Mouse (Mus musculus) heart, embryonic 12.5 days (tissue): ENCODE measurements at regions not wholly inside any gene's neighbourhood (a gene's known extent, or its start where the extent isn't known, plus 50 kb on each side); places are given as distances from the start of the nearest gene placed in this dataset.
"Not testable (repeated sequence)": the region's sequence is repeated elsewhere in the genome, so short reads cannot be mapped to it uniquely, and the experiment has no call there.

ENCODE experiments used
- ATAC-seq: fragments of 200-750 bp; cut with Nextera tagmentation; 2 replicates; pipeline ENCODE4 v1.8.0; 2017; ENCODE audit warnings: moderate TSS enrichment, moderate library complexity; ENCODE audit not compliant: insufficient number of reproducible peaks, low FRiP score
- H3K27ac ChIP-seq: fragments of 300-500 bp; sonication (generic); 2 replicates; pipeline ENCODE4 v1.5.1; 2016; ENCODE audit warnings: mild to moderate bottlenecking, moderate library complexity; ENCODE audit not compliant: poor library complexity, severe bottlenecking
- H3K27me3 ChIP-seq: fragments of 300-500 bp; sonication (generic); replicated peaks from 2 replicates; pipeline ENCODE4 v1.6.1; 2016; ENCODE audit warnings: mild to moderate bottlenecking, moderate library complexity
- H3K36me3 ChIP-seq: fragments of 300-500 bp; sonication (generic); 2 replicates; pipeline ENCODE4 v1.6.1; 2016; ENCODE audit warnings: mild to moderate bottlenecking, moderate library complexity
- H3K4me1 ChIP-seq: fragments of 300-500 bp; sonication (generic); replicated peaks from 2 replicates; pipeline ENCODE4 v1.6.1; 2016; ENCODE audit warnings: mild to moderate bottlenecking
- H3K4me2 ChIP-seq: fragments of 300-500 bp; sonication (generic); 2 replicates; pipeline ENCODE4 v1.6.1; 2016; ENCODE audit warnings: mild to moderate bottlenecking, moderate library complexity
- H3K4me3 ChIP-seq: fragments of 300-500 bp; sonication (generic); 2 replicates; pipeline ENCODE4 v1.5.1; 2016; ENCODE audit warnings: mild to moderate bottlenecking
- H3K9ac ChIP-seq: fragments of 300-500 bp; sonication (generic); 2 replicates; pipeline ENCODE4 v1.6.1; 2016; ENCODE audit warnings: mild to moderate bottlenecking, moderate library complexity
- H3K9me3 ChIP-seq: fragments of 300-500 bp; sonication (generic); replicated peaks from 2 replicates; pipeline ENCODE4 v1.6.1; 2016; ENCODE audit warnings: mild to moderate bottlenecking, moderate library complexity
- WGBS: fragments of 180-500 bp; shearing (Covaris S2); methylation state at CpG from one replicate; pipeline ENCODE4 v1.1.7; 2016; 5-methylcytosine and 5-hydroxymethylcytosine counted together

GRCm38 (mm10) chr4:21464456-21464855 lies 221.3 kb downstream of the Prdm13 start:
- H3K4me1 ChIP-seq, result no peaks in the 10 kb centered on the region
- no peaks in the 10 kb centered on the region for H3K9me3 ChIP-seq
- no peak for ATAC-seq
- H3K4me2 ChIP-seq, result no peak overlapping the region
- no peaks in the 10 kb centered on the region for H3K36me3 ChIP-seq
- 70% methylated on average over 2 of the region's 2 CpGs for WGBS
- H3K4me3 ChIP-seq, result no peak overlapping the region
- H3K9ac ChIP-seq, result no peak overlapping the region
- H3K27ac ChIP-seq, result no peak overlapping the region
- H3K27me3 ChIP-seq, result no peaks in the 10 kb centered on the region

GRCm38 (mm10) chr4:21441274-21441673 lies 244.5 kb downstream of the Prdm13 start:
- Histone ChIP-seq H3K4me1 (no peaks in the 10 kb centered on the region), H3K27me3 (no peaks in the 10 kb centered on the region), H3K4me2 (no peak overlapping the region), H3K9ac (no peak overlapping the region), H3K36me3 (no peaks in the 10 kb centered on the region), H3K4me3 (no peak overlapping the region), H3K9me3 (no peaks in the 10 kb centered on the region), H3K27ac (no peak overlapping the region)
- no peak; the same call in 1 of the 2 replicates for ATAC-seq

- no peak overlapping the region for H3K4me3 ChIP-seq
- H3K9ac ChIP-seq, result no peak overlapping the region
- no peaks in the 10 kb centered on the region for H3K9me3 ChIP-seq
- no peak overlapping the region for H3K27ac ChIP-seq
- no peaks in the 10 kb centered on the region for H3K4me1 ChIP-seq
- WGBS, result 22% methylated on average over 2 of the region's 2 CpGs
- H3K36me3 ChIP-seq, result no peaks in the 10 kb centered on the region
- H3K27me3 ChIP-seq, result no peaks in the 10 kb centered on the region
- no peak for ATAC-seq
- H3K4me2 ChIP-seq, result no peak overlapping the region
Observed at GRCm38 (mm10) chr4:21436710-21437109, 249.1 kb downstream of the Prdm13 start.

- H3K9me3 ChIP-seq, result no peaks in the 10 kb centered on the region
- no peak overlapping the region for H3K4me3 ChIP-seq
- H3K27me3 ChIP-seq, result no peaks in the 10 kb centered on the region
- no peaks in the 10 kb centered on the region for H3K36me3 ChIP-seq
- H3K9ac ChIP-seq, result no peak overlapping the region
- H3K27ac ChIP-seq, result no peak overlapping the region
- no peaks in the 10 kb centered on the region for H3K4me1 ChIP-seq
- H3K4me2 ChIP-seq, result no peak overlapping the region
- ATAC-seq, result no peak
Observed at GRCm38 (mm10) chr4:21407850-21408249, 277.9 kb downstream of the Prdm13 start.

GRCm38 (mm10) chr4:21369314-21369713 lies 316.4 kb downstream of the Prdm13 start:
- ATAC-seq, result no peak

GRCm38 (mm10) chr4:21368234-21369021 lies 317.3 kb downstream of the Prdm13 start:
- Histone ChIP-seq H3K4me3 (no peak overlapping the region), H3K27me3 (no peaks in the 10 kb centered on the region), H3K9me3 (no peaks in the 10 kb centered on the region), H3K36me3 (no peaks in the 10 kb centered on the region), H3K4me1 (no peaks in the 10 kb centered on the region), H3K27ac (no peak overlapping the region), H3K9ac (no peak overlapping the region), H3K4me2 (no peak overlapping the region)
- 60% methylated on average over 11 of the region's 11 CpGs for WGBS
- no peak for ATAC-seq

More at GRCm38 (mm10) chr4:21369314-21369713, 316.4 kb downstream of the Prdm13 start:
- H3K36me3 ChIP-seq, result no peaks in the 10 kb centered on the region
- no peaks in the 10 kb centered on the region for H3K27me3 ChIP-seq
- WGBS, result 77% methylated on average over 1 of the region's 1 CpGs
- no peak overlapping the region for H3K27ac ChIP-seq
- H3K9ac ChIP-seq, result no peak overlapping the region
- H3K9me3 ChIP-seq, result no peaks in the 10 kb centered on the region
- no peaks in the 10 kb centered on the region for H3K4me1 ChIP-seq
- no peak overlapping the region for H3K4me2 ChIP-seq
- H3K4me3 ChIP-seq, result no peak overlapping the region

GRCm38 (mm10) chr4:21321769-21322168 lies 364.0 kb downstream of the Prdm13 start:
- 51% methylated on average over 1 of the region's 1 CpGs for WGBS
- H3K4me3 ChIP-seq, result no peak overlapping the region
- no peak overlapping the region for H3K4me2 ChIP-seq
- H3K36me3 ChIP-seq, result no peaks in the 10 kb centered on the region
- no peaks in the 10 kb centered on the region for H3K4me1 ChIP-seq
- ATAC-seq, result no peak
- H3K27me3 ChIP-seq, result no peaks in the 10 kb centered on the region
- peaks cover 4% of the 10 kb centered on the region; the same call in 1 of the 2 replicates for H3K9me3 ChIP-seq
- no peak overlapping the region for H3K27ac ChIP-seq
- no peak overlapping the region for H3K9ac ChIP-seq

GRCm38 (mm10) chr4:21309239-21309638 lies 376.5 kb downstream of the Prdm13 start:
- H3K9me3 ChIP-seq, H3K27ac ChIP-seq, H3K27me3 ChIP-seq, H3K9ac ChIP-seq, H3K36me3 ChIP-seq, ATAC-seq, H3K4me1 ChIP-seq, H3K4me3 ChIP-seq, H3K4me2 ChIP-seq: not testable (repeated sequence)
- WGBS, result 70% methylated on average over 2 of the region's 2 CpGs

- 76% methylated on average over 3 of the region's 3 CpGs for WGBS
- no peak for ATAC-seq
- no peaks in the 10 kb centered on the region for H3K36me3 ChIP-seq
- no peak overlapping the region for H3K9ac ChIP-seq
- H3K27me3 ChIP-seq, result no peaks in the 10 kb centered on the region
- no peaks in the 10 kb centered on the region for H3K9me3 ChIP-seq
- H3K4me1 ChIP-seq, result no peaks in the 10 kb centered on the region
- H3K4me3 ChIP-seq, result no peak overlapping the region
- H3K27ac ChIP-seq, result no peak overlapping the region
- H3K4me2 ChIP-seq, result no peak overlapping the region
Observed at GRCm38 (mm10) chr4:21307476-21308011, 378.2 kb downstream of the Prdm13 start.

- H3K4me3 ChIP-seq, result no peak overlapping the region
- no peak for ATAC-seq
- no peaks in the 10 kb centered on the region for H3K4me1 ChIP-seq
Observed at GRCm38 (mm10) chr4:21300141-21300540, 385.6 kb downstream of the Prdm13 start.

GRCm38 (mm10) chr4:21267302-21267701 lies 418.5 kb downstream of the Prdm13 start:
- 57% methylated on average over 2 of the region's 2 CpGs for WGBS
- no peaks in the 10 kb centered on the region for H3K36me3 ChIP-seq
- no peaks in the 10 kb centered on the region for H3K27me3 ChIP-seq
- H3K27ac ChIP-seq, result no peak overlapping the region
- H3K4me3 ChIP-seq, result no peak overlapping the region
- no peaks in the 10 kb centered on the region for H3K4me1 ChIP-seq
- no peaks in the 10 kb centered on the region for H3K9me3 ChIP-seq
- no peak overlapping the region for H3K9ac ChIP-seq
- no peak for ATAC-seq
- H3K4me2 ChIP-seq, result no peak overlapping the region

More at GRCm38 (mm10) chr4:21300141-21300540, 385.6 kb downstream of the Prdm13 start:
- H3K4me2 ChIP-seq, result no peak overlapping the region
- H3K27ac ChIP-seq, result no peak overlapping the region
- no peaks in the 10 kb centered on the region for H3K27me3 ChIP-seq
- no peaks in the 10 kb centered on the region for H3K9me3 ChIP-seq
- H3K9ac ChIP-seq, result no peak overlapping the region
- H3K36me3 ChIP-seq, result no peaks in the 10 kb centered on the region

GRCm38 (mm10) chr4:21266886-21267285 lies 418.9 kb downstream of the Prdm13 start:
- Histone ChIP-seq H3K9ac (no peak overlapping the region), H3K27ac (no peak overlapping the region), H3K4me1 (no peaks in the 10 kb centered on the region), H3K27me3 (no peaks in the 10 kb centered on the region), H3K4me3 (no peak overlapping the region), H3K9me3 (no peaks in the 10 kb centered on the region), H3K36me3 (no peaks in the 10 kb centered on the region), H3K4me2 (no peak overlapping the region)
- ATAC-seq, result no peak
